Mouse (Mus musculus) heart, adult 11 months (tissue): ENCODE results near the gene Trim2.

Experiments
- DNase-seq: peaks from one replicate; pipeline ENCODE4 v3.0.0; 2022

Trim2 gene

GRCm38 (mm10) chr3:84219166-84219710, 87.4 kb downstream of the Trim2 start:
- DNase-seq: peak; percentile 90

GRCm38 (mm10) chr3:84218498-84218897, 88.2 kb downstream of the Trim2 start:
- peak; percentile 17 for DNase-seq

- peak; percentile 54 for DNase-seq
Measured at GRCm38 (mm10) chr3:84217961-84218351, 88.7 kb downstream of the Trim2 start.

- peak; percentile 74 for DNase-seq
Measured at GRCm38 (mm10) chr3:84217118-84217960, 89.3 kb downstream of the Trim2 start.

GRCm38 (mm10) chr3:84215743-84216360, 90.8 kb downstream of the Trim2 start:
- DNase-seq: peak; percentile 81

- DNase-seq: peak; percentile 90
Measured at GRCm38 (mm10) chr3:84215253-84215652, 91.4 kb downstream of the Trim2 start.

GRCm38 (mm10) chr3:84214501-84214900, 92.2 kb downstream of the Trim2 start:
- peak; percentile 84 for DNase-seq

- no peak for DNase-seq
Measured at GRCm38 (mm10) chr3:84211340-84211875, 95.3 kb downstream of the Trim2 start.

GRCm38 (mm10) chr3:84208917-84209513, 97.7 kb downstream of the Trim2 start:
- DNase-seq: peak; percentile 64

GRCm38 (mm10) chr3:84208475-84208874, 98.2 kb downstream of the Trim2 start:
- peak; percentile 49 for DNase-seq

GRCm38 (mm10) chr3:84207366-84207765, 99.3 kb downstream of the Trim2 start:
- no peak for DNase-seq

GRCm38 (mm10) chr3:84206106-84206505, 100.6 kb downstream of the Trim2 start:
- DNase-seq: no peak

GRCm38 (mm10) chr3:84205650-84206049, 101.0 kb downstream of the Trim2 start:
- no peak for DNase-seq

- DNase-seq: peak; percentile 53
Measured at GRCm38 (mm10) chr3:84204640-84205039, 102.0 kb downstream of the Trim2 start.

GRCm38 (mm10) chr3:84200559-84201420, 105.9 kb downstream of the Trim2 start:
- peak; percentile 92 for DNase-seq

- no peak for DNase-seq
Measured at GRCm38 (mm10) chr3:84199516-84199915, 107.2 kb downstream of the Trim2 start.

- DNase-seq: no peak
Measured at GRCm38 (mm10) chr3:84198229-84198628, 108.4 kb downstream of the Trim2 start.

GRCm38 (mm10) chr3:84193881-84194280, 112.8 kb downstream of the Trim2 start:
- DNase-seq: no peak

GRCm38 (mm10) chr3:84191141-84191881, 115.4 kb downstream of the Trim2 start:
- DNase-seq: peak; percentile 90

GRCm38 (mm10) chr3:84190513-84191061, 116.1 kb downstream of the Trim2 start:
- peak; percentile 91 for DNase-seq

- DNase-seq: peak; percentile 86
Measured at GRCm38 (mm10) chr3:84189629-84190173, 117.0 kb downstream of the Trim2 start.
